Mouse (Mus musculus) common myeloid progenitor, adult 5-6 weeks (primary cell): ENCODE data around the gene Chd5. TPM values are rescaled to one million over a fixed set of nuclear protein-coding genes. Genes with fewer than 3 reads are reported as not detected.

ENCODE experiments used
- ATAC-seq: replicated peaks from 2 replicates; pipeline ENCODE4 v1.8.0; 2016; ENCODE audit warnings: low read depth, mild to moderate bottlenecking, moderate TSS enrichment, inconsistent platforms; ENCODE audit not compliant: poor library complexity, severe bottlenecking
- total RNA-seq: library from RNA; stranded (forward); fragments of 200-1000, 187-1606 nt; gene quantifications from 2 replicates; pipeline ENCODE4 v1.2.3, GENCODE M21; 2017

Gene Chd5
- total RNA-seq, result under 0.01 and 0.05 TPM in 2 replicates

DNA sequence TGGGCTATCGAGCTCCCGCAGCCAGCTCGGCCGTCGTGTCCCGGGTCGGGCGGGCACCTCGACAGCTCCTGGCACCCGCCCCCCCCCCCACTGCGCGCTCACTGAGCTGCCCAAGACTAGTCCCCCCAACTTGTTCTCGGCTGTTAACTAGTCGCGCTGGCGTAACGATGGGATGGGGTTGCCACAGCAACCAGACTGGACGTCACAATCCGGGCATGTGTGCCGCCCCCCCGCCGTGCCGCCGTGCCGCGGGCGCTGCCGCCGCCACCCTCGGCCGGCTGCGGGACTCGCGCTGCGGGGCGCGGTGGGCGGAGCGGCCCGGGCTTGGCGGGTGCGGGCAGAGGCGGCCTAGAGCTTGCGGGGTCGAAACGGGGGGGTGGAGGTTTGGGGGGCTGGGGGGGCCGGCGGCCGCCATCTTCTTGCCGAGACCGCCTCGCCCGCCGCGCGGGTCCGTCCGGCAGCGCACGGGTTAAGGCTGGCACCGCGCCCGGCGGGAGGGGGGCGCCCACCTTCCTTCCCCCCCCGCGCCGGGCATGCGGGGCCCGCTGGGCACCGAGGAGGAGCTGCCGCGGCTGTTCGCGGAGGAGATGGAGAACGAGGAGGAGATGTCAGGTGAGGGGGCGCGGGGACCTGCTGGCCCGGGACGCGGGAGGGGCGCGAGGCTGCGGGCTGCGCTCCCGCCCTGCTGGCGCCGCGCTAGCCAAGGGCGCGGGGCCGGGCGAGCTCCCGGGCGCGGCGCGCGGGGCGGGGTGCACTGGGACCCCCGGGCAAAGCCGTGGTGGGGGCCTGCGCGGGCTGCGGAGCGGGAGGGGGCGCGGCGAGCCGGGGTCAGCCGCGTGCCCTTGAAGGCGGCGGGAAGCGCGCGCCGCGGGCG lies at the start of gene Chd5:
TSS of gene Chd5 (plus strand) at position 233 of the 874 bp plus-strand sequence.
- ATAC-seq, result peak; percentile 2; the same call in 1 of the 2 replicates

DNA sequence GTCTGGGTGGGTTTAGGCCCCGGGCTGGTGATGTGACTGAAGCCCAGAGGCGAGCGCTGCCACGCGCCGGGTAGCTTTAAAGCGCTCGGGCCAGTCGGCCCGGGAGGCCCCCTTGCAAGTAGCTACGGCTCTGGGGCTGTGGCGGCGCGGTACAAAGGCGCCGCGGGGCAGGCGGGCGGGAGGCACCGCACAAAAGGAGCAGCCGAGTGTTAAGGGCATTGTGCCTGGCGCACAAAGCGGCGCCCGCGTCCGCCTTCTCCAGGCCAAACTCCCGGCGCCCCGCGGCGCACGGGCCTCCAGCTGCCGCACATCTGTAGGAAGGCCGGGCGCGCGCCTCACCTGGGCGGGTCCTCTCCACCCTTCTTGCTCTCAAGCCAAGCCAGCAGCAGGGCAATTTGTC lies 48.1 kb upstream of the Chd5 start:
- ATAC-seq, result no peak

DNA sequence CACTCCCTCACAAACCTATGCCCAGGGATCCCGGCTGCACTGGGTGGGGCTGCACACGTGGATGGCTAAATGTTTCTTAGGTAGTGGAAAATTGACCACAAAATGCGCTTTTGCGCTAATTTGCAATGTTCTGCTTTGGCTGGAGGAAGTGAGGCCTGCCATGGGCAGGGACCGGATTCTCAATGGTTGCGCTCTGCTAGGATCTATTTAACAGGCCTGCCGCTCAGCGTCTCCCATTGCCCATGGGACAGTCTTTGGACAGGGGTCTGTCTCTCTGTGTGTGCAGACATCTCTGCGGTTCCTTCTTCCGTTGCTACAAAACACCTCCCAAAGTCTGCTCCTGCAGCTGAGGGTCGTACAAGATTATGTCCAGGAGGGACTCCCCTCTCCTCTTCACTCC lies 47.5 kb upstream of the Chd5 start:
- no peak for ATAC-seq

DNA sequence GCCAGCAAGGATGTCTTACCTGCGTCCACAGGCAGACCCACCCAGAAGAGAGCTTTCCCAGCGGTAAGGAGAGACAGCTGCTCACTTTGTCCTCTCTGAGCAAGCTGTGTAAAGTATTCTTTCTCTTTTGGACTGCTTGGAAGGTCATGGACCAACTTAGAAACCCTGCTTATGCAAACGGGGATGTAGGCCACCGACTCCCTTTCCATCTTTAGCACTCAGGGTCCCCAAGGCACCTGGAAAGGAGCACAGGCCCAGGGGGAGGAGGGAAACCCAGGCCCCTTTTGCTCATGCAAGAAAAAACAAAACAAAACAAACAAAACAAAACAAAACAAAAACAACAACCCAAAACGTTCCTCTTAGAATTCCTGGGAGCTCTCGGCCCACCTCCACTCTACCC lies 46.9 kb upstream of the Chd5 start, which contains the start of gene Hes3:
TSS of gene Hes3 (minus strand) at position 101 of the 400 bp plus-strand sequence.
- ATAC-seq, result no peak

DNA sequence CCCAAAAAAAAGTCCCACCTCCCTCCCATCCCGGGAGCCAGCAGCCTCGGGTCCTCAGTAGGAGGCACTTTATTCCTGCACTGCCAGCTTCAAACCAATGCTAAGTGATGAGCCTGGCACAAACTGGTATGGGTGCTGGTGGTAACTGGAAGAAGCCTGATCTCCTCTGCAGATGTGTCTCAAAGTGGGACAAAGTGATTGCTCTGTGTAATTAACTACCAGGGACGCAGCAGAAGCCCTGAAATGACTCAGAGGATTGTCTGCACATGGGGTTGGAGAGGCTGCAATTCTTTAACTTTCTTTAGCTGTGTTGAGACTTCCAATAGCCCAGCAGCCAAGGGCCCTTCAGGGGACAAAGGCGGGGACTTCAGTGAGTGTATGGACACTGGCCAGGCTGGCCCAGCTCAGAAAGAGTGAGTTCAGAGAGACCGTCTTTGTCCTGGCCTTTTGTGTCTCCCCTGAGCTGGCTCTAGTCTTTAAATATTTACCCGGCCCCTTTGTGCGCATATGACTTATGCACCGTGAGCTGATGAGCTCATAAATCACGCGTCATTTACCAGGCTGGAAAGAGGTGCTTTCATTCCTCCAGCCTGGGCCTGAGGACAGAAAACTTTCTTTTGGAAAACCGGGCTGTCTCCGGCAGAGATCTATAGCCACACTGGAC lies 46.2 kb upstream of the Chd5 start:
- ATAC-seq, result no peak

DNA sequence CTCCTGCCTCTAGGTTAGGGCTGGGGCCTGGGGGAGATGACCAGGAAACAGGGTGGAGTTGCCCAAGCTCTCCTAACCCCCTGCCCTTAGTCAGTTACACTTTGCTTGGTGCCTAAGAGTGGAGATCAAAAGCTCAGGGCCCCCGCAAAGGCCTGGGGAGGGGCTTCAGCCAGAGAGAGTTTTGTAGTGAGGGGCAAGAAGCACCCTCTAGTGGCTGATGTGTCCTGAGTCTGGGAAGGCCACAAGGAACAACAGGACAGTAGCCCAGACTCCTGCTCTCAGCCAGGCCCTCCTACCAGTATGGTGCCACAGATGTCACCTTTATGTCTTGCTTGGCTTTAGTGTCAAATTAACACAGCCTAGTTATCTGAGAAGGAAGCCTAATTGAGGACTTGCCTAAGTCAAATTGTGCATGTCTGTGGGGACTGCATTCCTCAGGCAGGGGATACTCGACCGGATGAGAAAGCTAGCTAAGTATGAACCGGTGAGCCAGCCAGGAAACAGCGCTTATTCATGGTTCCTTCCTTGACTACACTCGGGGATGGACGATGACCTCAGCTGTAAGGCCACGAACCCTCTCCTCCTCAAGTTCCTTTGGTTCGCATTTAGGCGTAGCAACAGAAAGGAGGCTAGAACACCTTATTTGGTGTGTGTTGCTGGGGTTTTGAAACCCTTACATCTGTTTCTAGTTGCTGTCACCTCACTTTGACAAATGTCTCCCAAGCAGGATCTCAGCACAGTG lies 44.1 kb upstream of the Chd5 start:
- ATAC-seq, result no peak

GRCm38 (mm10) chr4:152295916-152296315 lies 42.5 kb upstream of the Chd5 start:
- ATAC-seq, result peak; percentile 53

DNA sequence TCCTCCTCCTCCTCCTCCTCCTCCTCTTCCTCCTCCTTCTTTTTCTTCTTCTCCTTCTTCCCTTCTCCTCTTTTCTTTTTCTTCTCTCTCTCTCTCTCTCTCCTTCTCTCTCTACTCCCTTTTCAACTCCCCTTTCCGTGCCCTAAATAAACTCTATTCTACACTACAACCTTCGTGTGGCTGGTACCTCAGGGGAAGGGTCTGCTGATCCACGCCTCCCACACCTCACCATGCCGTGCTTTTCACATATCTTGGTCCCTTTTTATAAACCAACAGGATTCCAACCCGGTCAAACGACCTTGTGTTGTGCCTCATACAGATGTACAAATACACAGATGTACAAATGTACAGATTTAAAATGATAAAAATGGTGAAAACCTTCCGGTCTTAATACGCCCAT lies 42.1 kb upstream of the Chd5 start:
- ATAC-seq, result no peak

DNA sequence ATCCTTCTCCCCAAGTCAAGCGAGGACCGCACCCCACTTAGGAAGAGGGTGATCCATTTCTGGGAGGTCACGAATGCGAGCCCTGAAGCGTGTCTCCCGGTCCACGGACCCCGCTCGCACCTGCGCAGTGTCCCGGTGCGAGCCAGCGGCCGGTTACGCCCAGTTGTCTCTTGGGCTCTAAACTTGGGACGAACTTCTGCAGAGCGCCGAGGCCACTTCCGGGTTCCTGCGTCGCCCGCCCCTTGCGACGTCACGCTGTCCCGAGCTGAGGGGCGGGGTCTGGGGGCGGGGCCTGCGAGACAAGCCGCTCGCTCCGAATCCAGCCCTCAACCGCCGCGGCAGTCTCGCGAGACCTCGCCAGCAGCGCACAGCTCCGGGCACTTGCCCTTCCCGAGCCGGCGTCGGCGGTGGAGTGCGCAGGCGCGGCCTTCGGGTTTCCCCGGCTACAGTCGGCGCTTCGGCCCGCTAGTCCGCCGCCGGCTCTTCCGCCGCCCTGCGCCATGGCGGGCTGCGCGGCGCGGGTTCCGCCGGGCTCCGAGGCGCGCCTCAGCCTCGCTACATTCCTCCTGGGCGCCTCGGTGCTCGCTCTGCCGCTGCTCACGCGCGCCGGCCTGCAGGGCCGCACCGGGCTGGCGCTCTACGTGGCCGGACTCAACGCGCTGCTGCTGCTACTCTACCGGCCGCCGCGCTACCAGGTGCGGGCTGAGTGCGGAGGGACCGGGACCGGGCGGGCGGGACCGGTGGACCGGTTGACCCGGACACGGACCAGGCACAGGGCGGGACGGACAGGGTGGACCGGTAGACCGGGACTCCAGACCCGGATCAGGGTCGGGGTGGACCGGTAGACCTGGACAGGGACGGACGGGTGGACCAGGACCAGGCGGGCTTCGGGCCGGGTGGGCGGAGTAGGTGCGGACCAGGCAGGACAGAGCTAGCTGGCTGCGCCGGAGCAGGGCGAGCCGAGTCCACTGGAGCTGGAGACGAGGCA lies 41.3 kb upstream of the Chd5 start, which contains the start of gene Icmt:
TSS of gene Icmt (plus strand) at position 354 of the 988 bp plus-strand sequence.
- ATAC-seq, result peak; percentile 80

GRCm38 (mm10) chr4:152298836-152299235 lies 39.6 kb upstream of the Chd5 start:
- ATAC-seq, result no peak

DNA sequence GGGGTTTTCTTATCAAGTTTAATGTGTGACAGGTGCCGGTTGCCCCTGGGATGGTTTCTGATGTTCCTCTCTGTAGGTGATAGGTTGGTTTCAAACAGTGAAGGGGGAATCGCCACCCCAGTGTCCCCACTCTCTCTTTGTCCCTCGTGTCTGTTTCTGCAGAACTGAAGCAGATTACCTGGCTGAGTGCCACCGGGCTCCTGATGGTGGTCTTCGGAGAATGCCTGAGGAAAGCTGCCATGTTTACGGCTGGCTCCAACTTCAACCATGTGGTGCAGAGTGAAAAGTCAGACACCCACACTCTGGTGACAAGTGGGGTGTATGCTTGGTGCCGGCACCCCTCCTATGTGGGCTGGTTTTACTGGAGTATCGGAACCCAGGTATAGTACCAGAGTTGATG lies 38.1 kb upstream of the Chd5 start:
- no peak for ATAC-seq

- no peak for ATAC-seq
Observed at GRCm38 (mm10) chr4:152302012-152302411, 36.4 kb upstream of the Chd5 start.

DNA sequence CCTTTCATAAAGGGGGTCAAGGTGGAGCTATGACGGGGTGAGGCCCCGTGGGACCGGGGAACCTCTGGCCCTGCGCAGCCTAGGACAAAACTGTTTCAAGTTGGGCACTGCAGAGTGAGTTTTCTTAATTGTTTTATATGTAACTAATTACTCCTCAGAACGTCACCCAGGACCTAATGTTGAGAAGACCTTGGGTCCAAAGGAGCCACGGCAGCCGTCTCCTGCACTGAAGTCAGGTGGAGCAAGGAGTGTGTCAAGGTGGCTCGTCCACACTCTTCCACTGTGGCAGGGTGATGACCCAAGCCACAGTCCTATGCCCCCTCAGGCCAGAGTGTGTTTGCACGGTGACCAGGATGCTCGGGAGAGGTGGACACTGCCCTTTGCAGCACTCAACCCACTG lies 35.3 kb upstream of the Chd5 start:
- no peak for ATAC-seq

DNA sequence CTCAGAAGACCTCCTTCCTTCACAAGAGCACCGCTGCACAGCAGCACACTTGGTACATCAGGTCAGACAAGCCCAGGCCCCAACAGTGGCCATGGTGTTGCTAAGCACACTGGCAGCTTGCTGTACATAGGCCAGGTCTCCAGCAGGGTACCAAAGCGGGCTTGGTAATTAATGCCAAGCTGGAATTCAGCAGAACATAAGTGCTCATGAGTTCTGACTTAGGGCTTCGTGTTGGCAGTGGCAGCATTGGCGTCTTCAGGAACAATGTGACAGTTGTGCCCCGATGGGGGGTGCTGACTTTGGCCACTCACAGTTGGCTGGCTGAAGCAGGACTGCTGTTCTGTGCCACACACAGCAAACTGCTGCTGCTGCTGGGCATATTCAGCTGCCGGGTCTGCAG lies 33.8 kb upstream of the Chd5 start:
- ATAC-seq, result no peak

DNA sequence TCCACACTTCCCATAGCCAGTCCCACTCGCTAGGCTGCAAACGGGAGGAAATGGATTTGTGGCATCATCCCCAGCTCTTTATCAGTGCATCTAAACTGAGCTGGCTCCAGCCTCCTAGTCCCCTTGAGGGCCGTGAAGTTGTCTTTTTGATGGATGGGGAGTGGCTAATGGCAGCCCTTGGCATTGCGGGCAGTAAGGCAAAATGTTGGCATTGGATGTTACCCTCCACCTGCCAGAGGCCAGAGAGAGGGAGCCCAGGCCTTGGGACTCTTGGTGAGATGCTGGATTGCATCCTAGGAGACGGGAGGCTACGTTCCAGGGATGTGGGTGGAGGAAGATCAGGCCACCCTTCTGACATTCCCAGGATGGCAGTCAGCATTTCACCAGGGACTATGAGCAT lies 32.5 kb upstream of the Chd5 start:
- no peak for ATAC-seq

DNA sequence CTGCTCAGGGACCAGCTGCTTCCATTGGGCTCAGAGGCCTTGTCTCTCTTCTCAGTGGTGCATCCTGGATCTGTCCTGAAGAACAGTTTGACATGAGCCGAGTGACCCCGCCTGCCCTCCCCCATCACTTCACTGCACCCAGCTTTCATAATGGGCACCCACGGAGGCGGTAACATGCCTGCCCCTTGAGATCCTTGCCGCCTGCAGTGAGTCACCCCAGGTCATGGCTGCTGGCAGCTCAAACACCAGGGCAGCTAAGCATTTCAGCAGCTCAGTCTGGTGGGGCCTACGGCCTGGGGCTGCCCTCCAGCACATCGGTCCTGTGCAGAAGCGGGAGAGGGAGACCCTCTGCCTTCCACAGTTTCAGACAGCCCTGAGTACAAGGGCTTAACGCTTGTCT lies 30.9 kb upstream of the Chd5 start:
- no peak for ATAC-seq

DNA sequence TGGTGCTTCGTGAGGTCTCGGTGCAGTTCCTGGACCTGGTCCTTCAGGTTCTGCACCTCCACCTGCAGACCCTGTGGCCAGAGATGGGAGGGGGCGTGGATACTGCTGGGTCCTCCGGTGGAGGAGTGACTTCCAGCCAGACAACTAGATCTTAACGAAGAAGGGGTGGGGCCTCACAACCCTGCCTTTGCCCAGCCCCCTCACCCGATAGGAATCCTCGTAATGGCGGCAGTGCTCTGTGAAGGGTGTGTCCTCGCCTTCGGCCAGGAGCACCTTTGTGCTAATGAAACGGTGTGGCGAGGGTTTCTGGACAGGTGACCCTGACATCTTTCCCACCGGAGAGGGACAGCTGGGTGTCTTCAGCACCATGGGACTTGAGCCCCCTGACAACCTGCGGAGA lies 26.3 kb upstream of the Chd5 start:
- no peak for ATAC-seq

DNA sequence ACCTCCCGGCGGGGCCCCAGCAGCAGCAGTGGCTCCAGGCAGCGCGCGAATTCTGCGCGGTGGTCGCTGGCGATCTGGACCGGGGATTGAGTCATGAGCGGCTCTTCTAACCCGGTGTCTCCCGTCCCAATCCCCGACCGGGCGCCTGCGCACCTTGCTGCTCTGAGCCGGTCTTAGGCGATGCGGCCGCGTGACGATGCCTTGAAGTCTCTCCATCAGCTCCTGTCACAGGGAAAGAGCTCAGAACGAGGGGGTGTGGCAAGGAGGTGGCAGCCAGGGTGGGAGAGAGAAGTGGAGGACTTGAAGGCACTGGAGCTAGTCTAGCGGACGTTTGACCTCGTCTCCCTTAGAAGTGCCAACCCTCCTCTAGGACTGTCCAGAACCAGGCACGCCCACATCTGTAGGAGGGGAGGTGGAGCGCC lies 25.2 kb upstream of the Chd5 start:
- ATAC-seq, result peak; percentile 31

- no peak for ATAC-seq
Observed at GRCm38 (mm10) chr4:152313934-152314333, 24.5 kb upstream of the Chd5 start.
